Mouse (Mus musculus) CH12.LX (cell line): Measurements from ENCODE around the gene Gm5142. TPM values are rescaled to one million over a fixed set of nuclear protein-coding genes. Genes with fewer than 3 reads are reported as not detected.
A peak's percentile ranks its signal among the peaks of the same experiment; 100 is the strongest.

Experiments used
- DNase-seq: peaks from one replicate; pipeline ENCODE4 v3.0.0-alpha.2; 2013; ENCODE audit errors: extremely low read depth
- H3K27ac ChIP-seq: 2 replicates; pipeline ENCODE4 v1.5.1; 2012; ENCODE audit warnings: low read depth, mild to moderate bottlenecking, control low read depth, moderate library complexity; ENCODE audit not compliant: insufficient read depth
- H3K27me3 ChIP-seq: replicated peaks from 2 replicates; pipeline ENCODE3; 2012; ENCODE audit warnings: inconsistent platforms
- H3K36me3 ChIP-seq, 2 experiments: replicated peaks in 1 of 2; 2 replicates each; pipeline versions ENCODE3 to v1.6.1; 2012; ENCODE audit warnings: inconsistent platforms in 1 of 2, low read length in 1 of 2, mild to moderate bottlenecking in 1 of 2, mixed read lengths in 1 of 2, moderate library complexity in 1 of 2; ENCODE audit not compliant: control insufficient read depth in 1 of 2, insufficient read depth in 1 of 2
- H3K4me1 ChIP-seq, 2 experiments: 2 replicates each; pipeline ENCODE4 v1.6.1; 2012; ENCODE audit warnings: inconsistent platforms in 1 of 2, moderate library complexity in 1 of 2; ENCODE audit not compliant: insufficient read depth in 2 of 2, control insufficient read depth in 1 of 2
- H3K4me2 ChIP-seq: 2 replicates; pipeline ENCODE4 v1.6.1; 2012; ENCODE audit warnings: low read depth, mild to moderate bottlenecking, control low read depth; ENCODE audit not compliant: poor library complexity, insufficient read depth, severe bottlenecking
- H3K4me3 ChIP-seq, 3 experiments: fragments of 150-350 bp in 1 of 3; sonication (generic) in 1 of 3; replicated peaks in 1 of 3; 2 replicates each; pipeline versions ENCODE3 to v1.5.1; 2011 to 2012; ENCODE audit warnings: low read depth in 2 of 3, low read length in 2 of 3, mild to moderate bottlenecking in 2 of 3, moderate library complexity in 2 of 3, control low read depth in 1 of 3, improper control_type of control experiment in 1 of 3, inconsistent platforms in 1 of 3, mixed read lengths in 1 of 3; ENCODE audit not compliant: poor library complexity in 1 of 3
- H3K79me2 ChIP-seq: replicated peaks from 2 replicates; pipeline ENCODE4 v1.6.1; 2012; ENCODE audit warnings: mild to moderate bottlenecking, moderate library complexity; ENCODE audit not compliant: control insufficient read depth, poor library complexity, insufficient read depth, severe bottlenecking; ENCODE audit errors: extremely low read depth
- H3K9ac ChIP-seq: 2 replicates; pipeline ENCODE4 v1.6.1; 2012; ENCODE audit warnings: low read depth, mild to moderate bottlenecking, control low read depth, moderate library complexity; ENCODE audit not compliant: insufficient read depth
- H3K9me3 ChIP-seq: replicated peaks from 2 replicates; pipeline ENCODE3; 2012; ENCODE audit warnings: low read length, inconsistent platforms, mixed read lengths
- BHLHE40 ChIP-seq: IDR thresholded peaks from 2 replicates; pipeline ENCODE4 v1.6.1; 2011; ENCODE audit warnings: mild to moderate bottlenecking, low read depth, low read length, improper control_type of control experiment
- CHD1 ChIP-seq: IDR thresholded peaks from 2 replicates; pipeline ENCODE4 v1.6.1; 2012; ENCODE audit warnings: low read depth, low read length, improper control_type of control experiment, inconsistent platforms
- CHD2 ChIP-seq: IDR thresholded peaks from 2 replicates; pipeline ENCODE4 v1.6.1; 2011; ENCODE audit warnings: low read length, improper control_type of control experiment
- CTCF ChIP-seq, 2 experiments: IDR thresholded peaks in 1 of 2; conservative IDR thresholded peaks in 1 of 2; 2 replicates each; pipeline ENCODE4 v1.5.1; 2011 to 2012; ENCODE audit warnings: low read depth in 2 of 2, low read length in 2 of 2, improper control_type of control experiment in 1 of 2, inconsistent platforms in 1 of 2, mild to moderate bottlenecking in 1 of 2, moderate library complexity in 1 of 2
- E2F4 ChIP-seq: IDR thresholded peaks from 2 replicates; pipeline ENCODE4 v1.6.1; 2011; ENCODE audit warnings: low read depth, low read length, improper control_type of control experiment; ENCODE audit not compliant: insufficient replicate concordance
- ELF1 ChIP-seq: IDR thresholded peaks from 2 replicates; pipeline ENCODE4 v1.6.1; 2014; ENCODE audit warnings: low read depth, mild to moderate bottlenecking, inconsistent platforms, low read length, improper control_type of control experiment
- GABPA ChIP-seq: IDR thresholded peaks from 2 replicates; pipeline ENCODE4 v1.6.1; 2012; ENCODE audit warnings: low read depth, low read length, improper control_type of control experiment, inconsistent platforms; ENCODE audit not compliant: insufficient replicate concordance
- HCFC1 ChIP-seq: IDR thresholded peaks from 2 replicates; pipeline ENCODE4 v1.6.1; 2012; ENCODE audit warnings: low read depth, mild to moderate bottlenecking, inconsistent platforms, low read length, improper control_type of control experiment
- IRF4 ChIP-seq: IDR thresholded peaks from 2 replicates; pipeline ENCODE4 v1.6.1; 2014; ENCODE audit warnings: low read depth, mild to moderate bottlenecking, inconsistent platforms, low read length, improper control_type of control experiment
- JUN ChIP-seq: IDR thresholded peaks from 2 replicates; pipeline ENCODE4 v1.6.1; 2011; ENCODE audit warnings: low read depth, mild to moderate bottlenecking, low read length, improper control_type of control experiment, moderate library complexity; ENCODE audit not compliant: insufficient read depth
- JUND ChIP-seq: conservative IDR thresholded peaks from 2 replicates; pipeline ENCODE4 v1.6.1; 2011; ENCODE audit warnings: low read depth, low read length, improper control_type of control experiment
- MAFK ChIP-seq: IDR thresholded peaks from 2 replicates; pipeline ENCODE4 v1.6.1; 2011; ENCODE audit warnings: low read length, improper control_type of control experiment; ENCODE audit not compliant: insufficient replicate concordance
- MAZ ChIP-seq: IDR thresholded peaks from 2 replicates; pipeline ENCODE4 v1.6.1; 2012; ENCODE audit warnings: low read depth, mild to moderate bottlenecking, inconsistent platforms, low read length, improper control_type of control experiment, moderate library complexity
- MEF2A ChIP-seq: IDR thresholded peaks from 2 replicates; pipeline ENCODE4 v1.6.1; 2014; ENCODE audit warnings: low read depth, mild to moderate bottlenecking, inconsistent platforms, low read length, improper control_type of control experiment, borderline replicate concordance
- MYC ChIP-seq: IDR thresholded peaks from 2 replicates; pipeline ENCODE4 v1.6.1; 2011; ENCODE audit warnings: low read depth, mild to moderate bottlenecking, improper control_type of control experiment, low read length
- NRF1 ChIP-seq: IDR thresholded peaks from 2 replicates; pipeline ENCODE4 v1.6.1; 2014; ENCODE audit warnings: low read depth, mild to moderate bottlenecking, inconsistent platforms, low read length, improper control_type of control experiment, moderate library complexity
- PAX5 ChIP-seq: IDR thresholded peaks from 2 replicates; pipeline ENCODE4 v1.6.1; 2012; ENCODE audit warnings: low read length, inconsistent platforms, mixed read lengths
- POLR2A ChIP-seq: IDR thresholded peaks from 2 replicates; pipeline ENCODE4 v1.6.1; 2011; ENCODE audit warnings: low read depth, mild to moderate bottlenecking, improper control_type of control experiment, low read length
- RCOR1 ChIP-seq: conservative IDR thresholded peaks from 2 replicates; pipeline ENCODE4 v1.6.1; 2012; ENCODE audit warnings: low read depth, mild to moderate bottlenecking, inconsistent platforms, low read length, improper control_type of control experiment
- SIN3A ChIP-seq: IDR thresholded peaks from 2 replicates; pipeline ENCODE4 v1.6.1; 2012; ENCODE audit warnings: low read length, improper control_type of control experiment, inconsistent platforms
- SMC3 ChIP-seq: IDR thresholded peaks from 2 replicates; pipeline ENCODE4 v1.6.1; 2011; ENCODE audit warnings: low read depth, low read length, improper control_type of control experiment
- TBP ChIP-seq: conservative IDR thresholded peaks from 2 replicates; pipeline ENCODE4 v1.6.1; 2011; ENCODE audit warnings: low read depth, low read length, improper control_type of control experiment
- TCF12 ChIP-seq: IDR thresholded peaks from 2 replicates; pipeline ENCODE4 v1.6.1; 2014; ENCODE audit warnings: low read depth, mild to moderate bottlenecking, inconsistent platforms, low read length, improper control_type of control experiment
- UBTF ChIP-seq: IDR thresholded peaks from 2 replicates; pipeline ENCODE4 v1.6.1; 2012; ENCODE audit warnings: low read depth, mild to moderate bottlenecking, inconsistent platforms, low read length, improper control_type of control experiment, moderate library complexity
- USF2 ChIP-seq: conservative IDR thresholded peaks from 2 replicates; pipeline ENCODE4 v1.6.1; 2011; ENCODE audit warnings: low read depth, low read length, improper control_type of control experiment
- ZC3H11A ChIP-seq: IDR thresholded peaks from 2 replicates; pipeline ENCODE4 v1.6.1; 2012; ENCODE audit warnings: low read depth, mild to moderate bottlenecking, inconsistent platforms, low read length, improper control_type of control experiment
- ZKSCAN1 ChIP-seq: IDR thresholded peaks from 2 replicates; pipeline ENCODE4 v1.6.1; 2012; ENCODE audit warnings: low read depth, inconsistent platforms, low read length, improper control_type of control experiment, borderline replicate concordance
- ZMIZ1 ChIP-seq: IDR thresholded peaks from 2 replicates; pipeline ENCODE4 v1.6.1; 2012; ENCODE audit warnings: low read depth, mild to moderate bottlenecking, inconsistent platforms, low read length, improper control_type of control experiment
- ZNF384 ChIP-seq: IDR thresholded peaks from 2 replicates; pipeline ENCODE4 v1.6.1; 2012; ENCODE audit warnings: low read depth, low read length, improper control_type of control experiment, inconsistent platforms
- dilution Hi-C: fragments of 300-500 bp; cut with MboI; formaldehyde crosslinking; loops from 2 replicates; pipeline ENCODE4 v1.14.3; 2020; ENCODE audit warnings: low sequenced_read_pairs; ENCODE audit not compliant: extremely low pct_unique_long_range_greater_than_20kb, extremely low pct_ligation_motif_present
- in situ Hi-C: fragments of 300-500 bp; cut with MboI; formaldehyde crosslinking; loops from 3 replicates; pipeline ENCODE4 v1.14.3; 2019; ENCODE audit warnings: low sequenced_read_pairs, low pct_ligation_motif_present, low pct_unique_long_range_greater_than_20kb, mixed read lengths
- polyA plus RNA-seq: library from polyadenylated mRNA; unstranded; fragments of >175 nt; gene quantifications from 2 replicates; pipeline ENCODE4 v1.2.1, GENCODE M21; 2012; ENCODE audit warnings: low read depth; ENCODE audit not compliant: insufficient read length
- total RNA-seq, 2 experiments: library from RNA; depleted of rRNA; stranded (reverse); fragments of 300-350 nt in 1 of 2; fragments of >200 nt in 1 of 2; gene quantifications; 2 replicates each; pipeline ENCODE4 v1.2.3; 2012 to 2014

Gene Gm5142
- total and polyA plus RNA-seq, 3 experiments: not detected

DNA sequence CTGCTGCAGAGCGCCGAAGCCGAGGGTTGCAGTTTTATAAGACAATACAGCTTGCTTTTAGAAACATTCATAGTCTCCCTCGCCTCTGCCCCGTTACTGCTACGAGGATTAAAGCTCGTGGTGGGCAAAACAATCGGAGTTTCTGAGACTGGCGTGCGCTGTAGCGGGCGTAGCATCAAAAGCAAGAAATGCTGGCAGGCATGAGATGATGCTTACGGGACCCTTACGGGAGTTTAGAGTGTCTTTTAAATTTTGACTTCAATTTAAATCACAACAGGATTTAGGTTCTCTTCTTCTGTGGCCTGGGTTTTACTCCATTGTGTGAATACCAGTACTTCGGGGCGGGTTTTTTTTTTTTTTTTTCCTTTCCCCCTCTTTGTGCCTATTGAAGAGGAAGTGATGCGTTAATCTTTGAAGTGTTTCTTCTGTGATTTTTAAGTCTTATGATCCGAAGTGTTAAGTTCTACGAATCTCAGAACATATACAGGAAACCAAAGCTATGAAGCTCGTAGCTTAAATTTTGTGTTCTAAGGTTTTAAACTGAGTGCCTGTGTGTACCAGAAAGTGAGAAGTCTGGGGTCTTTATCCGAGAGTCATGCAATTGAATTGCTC lies 23.2 kb upstream of the Gm5142 start:
- Histone ChIP-seq H3K4me1 (peaks cover 2 to 41% of the 10 kb centered on the region in 2 experiments), H3K9ac (peak overlapping the region; percentile 88), H3K27ac (peak overlapping the region; percentile 56; the same call in 1 of the 2 replicates), H3K79me2 (peaks cover 11% of the 10 kb centered on the region), H3K27me3 (peaks cover 5% of the 10 kb centered on the region), H3K36me3 (peaks cover 0 to 12% of the 10 kb centered on the region in 2 experiments), H3K4me2 (peak overlapping the region; percentile 46), H3K9me3 (peaks cover under 1% of the 10 kb centered on the region), H3K4me3 (peak overlapping the region; percentile 84 to 97 (median 92))
- peak; percentile 27 for DNase-seq
- in situ Hi-C loops: no loop called here
- dilution Hi-C loops: no loop called here
- 0 out of 2 replicates have a peak, but pooled peaks have one; percentile 27 for TF ChIP-seq CHD1
- TF ChIP-seq JUN: no peak
- TF ChIP-seq ZNF384: peak; percentile 91
- TF ChIP-seq SIN3A: peak; percentile 41; the same call in 1 of the 2 replicates
- no peak for TF ChIP-seq MAFK

DNA sequence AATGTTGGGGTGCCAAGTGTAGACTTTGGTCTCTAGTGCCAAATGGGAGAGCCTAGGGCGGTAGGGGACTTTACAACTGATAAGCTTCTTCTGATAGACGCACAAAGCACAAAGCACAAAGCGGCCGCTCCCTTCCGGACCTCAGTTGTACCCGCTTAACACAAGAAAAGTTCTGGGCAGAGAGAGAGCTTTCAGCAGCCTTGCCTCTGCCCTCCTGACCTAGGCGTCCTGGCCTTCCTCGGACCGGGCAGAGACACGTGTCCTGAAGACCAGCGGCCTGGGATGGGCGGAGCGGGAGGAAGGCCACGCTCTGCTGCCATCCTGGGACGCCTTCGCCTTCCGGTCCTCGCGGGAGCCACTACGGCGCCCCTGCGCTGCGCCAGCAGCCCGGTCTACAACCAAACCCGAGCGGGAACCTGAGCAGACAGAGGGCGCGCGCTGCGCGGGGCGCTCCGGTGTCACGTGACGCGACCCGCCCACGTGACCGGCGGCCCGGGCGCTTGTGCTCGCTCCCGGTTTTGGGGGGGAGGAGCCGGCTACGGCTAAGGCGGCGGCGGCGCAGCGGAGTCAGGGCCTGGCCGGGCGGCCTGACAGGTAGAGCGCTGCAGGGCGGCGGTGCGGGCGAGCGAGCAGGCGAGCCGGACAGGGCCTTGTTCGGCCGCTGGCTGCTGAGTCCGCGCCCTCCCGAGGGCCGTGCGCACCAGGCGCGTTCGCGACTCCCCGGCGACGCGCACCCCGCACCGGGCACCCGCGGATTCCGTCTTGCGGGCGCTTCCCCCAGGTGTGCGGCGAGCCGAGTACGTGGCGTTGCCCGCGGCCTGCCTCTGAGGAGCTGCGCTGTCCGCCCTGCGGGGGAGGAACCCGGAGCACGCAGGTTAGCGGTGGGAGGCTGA lies 22.4 kb upstream of the Gm5142 start, which contains the start of gene Rcbtb1:
Gene Rcbtb1, plus strand, starts transcription at position 499 of the 893 bp plus-strand sequence.
- peak; percentile 80 for DNase-seq
- peaks cover 5% of the 10 kb centered on the region for H3K27me3 ChIP-seq
- H3K4me3 ChIP-seq: peak within 1 kb of the TSS; percentile 84 to 97 (median 92)
- in situ Hi-C loops: no loop called here
- dilution Hi-C loops: no loop called here
- H3K9ac ChIP-seq: peak within 1 kb of the TSS; percentile 88
- peaks cover 6% of the 10 kb centered on the region for H3K9me3 ChIP-seq
- peaks cover 2 to 36% of the 10 kb centered on the region in 2 experiments for H3K4me1 ChIP-seq
- H3K4me2 ChIP-seq: peak within 1 kb of the TSS; percentile 57
- peak within 1 kb of the TSS; percentile 56 for H3K27ac ChIP-seq
- peaks cover 0 to 5% of the 10 kb centered on the region in 2 experiments for H3K36me3 ChIP-seq
- H3K79me2 ChIP-seq: peaks cover 9% of the 10 kb centered on the region
- TF ChIP-seq JUN: no peak
- TF ChIP-seq ELF1: peak; percentile 69; the same call in 1 of the 2 replicates
- peak; percentile 45; the same call in 1 of the 2 replicates for TF ChIP-seq CHD2
- TF ChIP-seq TCF12: peak; percentile 86; the same call in 1 of the 2 replicates
- TF ChIP-seq HCFC1: no peak; the same call in none of the 2 replicates
- TF ChIP-seq ZKSCAN1: no peak
- TF ChIP-seq IRF4: peak; percentile 73
- no peak for TF ChIP-seq TBP
- no peak for TF ChIP-seq PAX5
- 0 out of 2 replicates have a peak, but pooled peaks have one; percentile 22 for TF ChIP-seq MAZ
- no peak for TF ChIP-seq SMC3
- TF ChIP-seq MEF2A: peak; percentile 58; the same call in 1 of the 2 replicates
- TF ChIP-seq UBTF: peak; percentile 58
- peak; percentile 59 for TF ChIP-seq ZMIZ1
- TF ChIP-seq NRF1: peak; percentile 74
- no peak for TF ChIP-seq ZC3H11A
- 0 out of 2 replicates have a peak, but pooled peaks have one; percentile 58 for TF ChIP-seq MYC
- TF ChIP-seq RCOR1: no peak
- TF ChIP-seq CTCF (conservative IDR thresholded peaks at IDR 0.05 in 1 of 2, IDR thresholded peaks at IDR 0.05 in 1 of 2; ENCODE audit: low read depth in 2 of 2, low read length in 2 of 2): peak in 1 of 2 experiments; percentile 52; a peak in 2 of 4 replicates
- TF ChIP-seq POLR2A: peak; percentile 82
- no peak for TF ChIP-seq JUND
- TF ChIP-seq E2F4: no peak
- peak; percentile 99 for TF ChIP-seq BHLHE40
- no peak for TF ChIP-seq GABPA
- TF ChIP-seq MAFK: no peak
- TF ChIP-seq USF2: peak; percentile 99
